Mouse (Mus musculus) small intestine, adult 2 months (tissue): Measurements from ENCODE around the gene Olfr315.
"Not testable (repeated sequence)": the region's sequence is repeated elsewhere in the genome, so short reads cannot be mapped to it uniquely, and the experiment has no call there.

ENCODE experiments used
- CTCF ChIP-seq: fragments of 200-500 bp; IDR thresholded peaks from 2 replicates; pipeline ENCODE4 v1.5.1; 2012; ENCODE audit warnings: low read depth, mild to moderate bottlenecking, control low read depth, inconsistent platforms, low read length, moderate library complexity, mixed read lengths; ENCODE audit not compliant: insufficient replicate concordance, insufficient read length; ENCODE audit errors: extremely low read depth
- POLR2A ChIP-seq: fragments of 200-500 bp; IDR thresholded peaks from 2 replicates; pipeline ENCODE4 v1.6.1; 2012; ENCODE audit warnings: low read depth, mild to moderate bottlenecking, control low read depth, inconsistent platforms, low read length, moderate library complexity

DNA sequence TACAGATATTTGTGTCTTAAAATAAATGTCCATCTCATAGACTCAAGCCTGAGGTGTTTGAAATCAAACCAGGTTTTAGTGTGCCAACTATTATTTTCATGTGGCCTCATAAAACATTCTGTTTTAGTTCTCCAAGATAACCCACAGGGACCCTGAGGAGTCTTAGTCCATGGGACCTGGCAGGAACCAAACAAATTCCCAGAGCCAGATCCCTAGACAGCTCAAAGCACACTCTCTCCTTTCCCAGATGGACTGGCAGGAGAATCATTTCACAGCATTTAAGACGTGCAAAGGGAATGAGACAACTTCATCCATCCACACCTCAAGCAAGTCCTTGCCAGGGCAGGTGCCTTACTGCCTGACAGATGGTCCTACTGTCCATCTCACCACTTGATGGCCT lies 41.7 kb downstream of the Olfr315 start, which contains the start of gene Olfr313:
- not testable (repeated sequence) for TF ChIP-seq CTCF, POLR2A
